Mouse (Mus musculus) heart, embryonic 15.5 days (tissue): ENCODE measurements at regions not wholly inside any gene's neighbourhood (a gene's known extent, or its start where the extent isn't known, plus 50 kb on each side); places are given as distances from the start of the nearest gene placed in this dataset.

ENCODE experiments used
- ATAC-seq: fragments of 200-750 bp; cut with Nextera tagmentation; replicated peaks from 2 replicates; pipeline ENCODE4 v1.8.0; 2017; ENCODE audit warnings: low read depth, moderate TSS enrichment; ENCODE audit not compliant: insufficient number of reproducible peaks, insufficient read depth, low FRiP score
- H3K27ac ChIP-seq: fragments of 300-500 bp; sonication (generic); 2 replicates; pipeline ENCODE4 v1.5.1; 2015; ENCODE audit warnings: mild to moderate bottlenecking, inconsistent platforms
- H3K27me3 ChIP-seq: fragments of 300-500 bp; sonication (generic); 2 replicates; pipeline ENCODE4 v1.6.1; 2015; ENCODE audit warnings: inconsistent platforms
- H3K36me3 ChIP-seq: fragments of 300-500 bp; sonication (generic); 2 replicates; pipeline ENCODE4 v1.6.1; 2015; ENCODE audit warnings: mild to moderate bottlenecking, inconsistent platforms
- H3K4me1 ChIP-seq: fragments of 300-500 bp; sonication (generic); replicated peaks from 2 replicates; pipeline ENCODE4 v1.6.1; 2015; ENCODE audit warnings: inconsistent platforms
- H3K4me2 ChIP-seq: fragments of 300-500 bp; sonication (generic); 2 replicates; pipeline ENCODE4 v1.6.1; 2015; ENCODE audit warnings: inconsistent platforms, mild to moderate bottlenecking, moderate library complexity
- H3K4me3 ChIP-seq: fragments of 300-500 bp; sonication (generic); 2 replicates; pipeline ENCODE4 v1.5.1; 2015; ENCODE audit warnings: mild to moderate bottlenecking, inconsistent platforms
- H3K9ac ChIP-seq: fragments of 300-500 bp; sonication (generic); 2 replicates; pipeline ENCODE4 v1.6.1; 2015; ENCODE audit warnings: mild to moderate bottlenecking, inconsistent platforms
- H3K9me3 ChIP-seq: fragments of 300-500 bp; sonication (generic); replicated peaks from 2 replicates; pipeline ENCODE4 v1.6.1; 2016; ENCODE audit warnings: inconsistent platforms
- WGBS: fragments of 180-500 bp; shearing (Covaris S2); methylation state at CpG from one replicate; pipeline ENCODE4 v1.1.7; 2015; ENCODE audit warnings: mixed read lengths; 5-methylcytosine and 5-hydroxymethylcytosine counted together

- Histone ChIP-seq H3K36me3 (no peaks in the 10 kb centered on the region), H3K4me3 (no peak overlapping the region), H3K4me1 (no peaks in the 10 kb centered on the region), H3K4me2 (no peak overlapping the region), H3K9ac (no peak overlapping the region), H3K9me3 (peaks cover 5% of the 10 kb centered on the region; the same call in 1 of the 2 replicates), H3K27ac (no peak overlapping the region), H3K27me3 (no peaks in the 10 kb centered on the region)
- WGBS, result 85% methylated on average over 28 of the region's 28 CpGs
- ATAC-seq, result no peak
Observed at GRCm38 (mm10) chr10:43777612-43778600, 123.6 kb downstream of the Qrsl1 start.

GRCm38 (mm10) chr10:43780571-43780970, 121.0 kb downstream of the Qrsl1 start:
- Histone ChIP-seq H3K4me2 (no peak overlapping the region), H3K9ac (no peak overlapping the region), H3K4me1 (no peaks in the 10 kb centered on the region), H3K27me3 (no peaks in the 10 kb centered on the region), H3K9me3 (peaks cover 5% of the 10 kb centered on the region; the same call in 1 of the 2 replicates), H3K36me3 (no peaks in the 10 kb centered on the region), H3K4me3 (no peak overlapping the region), H3K27ac (no peak overlapping the region)
- ATAC-seq, result no peak
- WGBS, result 87% methylated on average over 4 of the region's 4 CpGs

GRCm38 (mm10) chr10:43783304-43783703, 118.2 kb downstream of the Qrsl1 start:
- Histone ChIP-seq H3K4me2 (no peak overlapping the region), H3K9ac (no peak overlapping the region), H3K4me3 (no peak overlapping the region), H3K36me3 (no peaks in the 10 kb centered on the region), H3K27ac (no peak overlapping the region), H3K4me1 (no peaks in the 10 kb centered on the region), H3K9me3 (peaks cover 5% of the 10 kb centered on the region; the same call in 1 of the 2 replicates), H3K27me3 (no peaks in the 10 kb centered on the region)
- no peak for ATAC-seq
- WGBS, result 85% methylated on average over 3 of the region's 3 CpGs

GRCm38 (mm10) chr10:43790780-43791179, 110.8 kb downstream of the Qrsl1 start:
- no peaks in the 10 kb centered on the region for H3K4me1 ChIP-seq
- no peak overlapping the region for H3K4me2 ChIP-seq
- no peaks in the 10 kb centered on the region for H3K9me3 ChIP-seq
- no peak overlapping the region for H3K4me3 ChIP-seq
- no peaks in the 10 kb centered on the region for H3K36me3 ChIP-seq
- H3K9ac ChIP-seq, result no peak overlapping the region
- no peak for ATAC-seq
- no peaks in the 10 kb centered on the region for H3K27me3 ChIP-seq
- no peak overlapping the region for H3K27ac ChIP-seq
- 83% methylated on average over 4 of the region's 4 CpGs for WGBS

GRCm38 (mm10) chr10:43791525-43792021, 110.0 kb downstream of the Qrsl1 start:
- 86% methylated on average over 4 of the region's 4 CpGs for WGBS
- no peaks in the 10 kb centered on the region for H3K4me1 ChIP-seq
- no peaks in the 10 kb centered on the region for H3K9me3 ChIP-seq
- no peak overlapping the region for H3K27ac ChIP-seq
- no peaks in the 10 kb centered on the region for H3K27me3 ChIP-seq
- no peak overlapping the region for H3K4me3 ChIP-seq
- no peaks in the 10 kb centered on the region for H3K36me3 ChIP-seq
- no peak overlapping the region for H3K4me2 ChIP-seq
- H3K9ac ChIP-seq, result no peak overlapping the region
- ATAC-seq, result no peak

- Histone ChIP-seq H3K4me3 (no peak overlapping the region), H3K27ac (no peak overlapping the region), H3K27me3 (no peaks in the 10 kb centered on the region), H3K4me1 (no peaks in the 10 kb centered on the region), H3K4me2 (no peak overlapping the region), H3K9me3 (no peaks in the 10 kb centered on the region), H3K9ac (no peak overlapping the region), H3K36me3 (no peaks in the 10 kb centered on the region)
- WGBS, result 68% methylated on average over 3 of the region's 3 CpGs
- no peak for ATAC-seq
Observed at GRCm38 (mm10) chr10:43792618-43793017, 108.9 kb downstream of the Qrsl1 start.

- H3K27ac ChIP-seq, result no peak overlapping the region
- no peak overlapping the region for H3K9ac ChIP-seq
- no peaks in the 10 kb centered on the region for H3K9me3 ChIP-seq
- no peak for ATAC-seq
- no peaks in the 10 kb centered on the region for H3K27me3 ChIP-seq
- no peak overlapping the region for H3K4me3 ChIP-seq
- H3K4me2 ChIP-seq, result no peak overlapping the region
- no peaks in the 10 kb centered on the region for H3K36me3 ChIP-seq
- no peaks in the 10 kb centered on the region for H3K4me1 ChIP-seq
- whole genome bisulfite sequencing, result 63% methylated on average over 9 of the region's 9 CpGs
Observed at GRCm38 (mm10) chr10:43794587-43794986, 107.0 kb downstream of the Qrsl1 start.

GRCm38 (mm10) chr10:43800077-43800476, 101.5 kb downstream of the Qrsl1 start:
- no peak for ATAC-seq
- Histone ChIP-seq H3K9me3 (no peaks in the 10 kb centered on the region), H3K4me3 (no peak overlapping the region), H3K27me3 (no peaks in the 10 kb centered on the region), H3K4me1 (no peaks in the 10 kb centered on the region), H3K27ac (no peak overlapping the region), H3K4me2 (no peak overlapping the region), H3K36me3 (no peaks in the 10 kb centered on the region), H3K9ac (no peak overlapping the region)
- 67% methylated on average over 3 of the region's 3 CpGs for WGBS

- H3K9ac ChIP-seq, result no peak overlapping the region
- ATAC-seq, result no peak
- no peak overlapping the region for H3K27ac ChIP-seq
- no peak overlapping the region for H3K4me2 ChIP-seq
- H3K27me3 ChIP-seq, result no peaks in the 10 kb centered on the region
- H3K4me1 ChIP-seq, result no peaks in the 10 kb centered on the region
- H3K9me3 ChIP-seq, result no peaks in the 10 kb centered on the region
- no peak overlapping the region for H3K4me3 ChIP-seq
- no peaks in the 10 kb centered on the region for H3K36me3 ChIP-seq
- 38% methylated on average over 5 of the region's 5 CpGs for WGBS
Observed at GRCm38 (mm10) chr10:43815291-43815690, 86.3 kb downstream of the Qrsl1 start.

- Histone ChIP-seq H3K9ac (no peak overlapping the region), H3K27me3 (no peaks in the 10 kb centered on the region), H3K9me3 (no peaks in the 10 kb centered on the region), H3K27ac (no peak overlapping the region), H3K36me3 (no peaks in the 10 kb centered on the region), H3K4me1 (no peaks in the 10 kb centered on the region), H3K4me3 (no peak overlapping the region), H3K4me2 (no peak overlapping the region)
- WGBS, result 77% methylated on average over 9 of the region's 9 CpGs
- ATAC-seq, result no peak
Observed at GRCm38 (mm10) chr10:43817522-43818198, 83.9 kb downstream of the Qrsl1 start.

GRCm38 (mm10) chr10:43818623-43819022, 82.9 kb downstream of the Qrsl1 start:
- H3K9ac ChIP-seq, result no peak overlapping the region
- H3K27ac ChIP-seq, result no peak overlapping the region
- H3K4me2 ChIP-seq, result no peak overlapping the region
- no peaks in the 10 kb centered on the region for H3K36me3 ChIP-seq
- H3K4me1 ChIP-seq, result no peaks in the 10 kb centered on the region
- no peak overlapping the region for H3K4me3 ChIP-seq
- H3K27me3 ChIP-seq, result no peaks in the 10 kb centered on the region
- no peak for ATAC-seq
- no peaks in the 10 kb centered on the region for H3K9me3 ChIP-seq
- WGBS, result 60% methylated on average over 5 of the region's 5 CpGs
